Mouse (Mus musculus) embryonic facial prominence, embryonic 15.5 days (tissue): ENCODE measurements around the gene E2f4. TPM values are rescaled to one million over a fixed set of nuclear protein-coding genes. Genes with fewer than 3 reads are reported as not detected.
A peak's percentile ranks its signal among the peaks of the same experiment; 100 is the strongest.

ENCODE experiments used
- ATAC-seq: fragments of 200-750 bp; cut with Nextera tagmentation; 2 replicates; pipeline ENCODE4 v1.8.0; 2017; ENCODE audit warnings: low read depth, moderate TSS enrichment; ENCODE audit not compliant: insufficient number of reproducible peaks, low FRiP score, low TSS enrichment
- H3K27ac ChIP-seq: fragments of 300-500 bp; sonication (generic); replicated peaks from 2 replicates; pipeline ENCODE4 v1.5.1; 2015; ENCODE audit warnings: mild to moderate bottlenecking, inconsistent platforms
- H3K27me3 ChIP-seq: fragments of 300-500 bp; sonication (generic); 2 replicates; pipeline ENCODE4 v1.6.1; 2015; ENCODE audit warnings: inconsistent platforms
- H3K36me3 ChIP-seq: fragments of 300-500 bp; sonication (generic); 2 replicates; pipeline ENCODE4 v1.6.1; 2015; ENCODE audit warnings: mild to moderate bottlenecking, inconsistent platforms
- H3K4me1 ChIP-seq: fragments of 300-500 bp; sonication (generic); 2 replicates; pipeline ENCODE4 v1.6.1; 2015; ENCODE audit warnings: inconsistent platforms
- H3K4me2 ChIP-seq: fragments of 300-500 bp; sonication (generic); replicated peaks from 2 replicates; pipeline ENCODE4 v1.6.1; 2015; ENCODE audit warnings: mild to moderate bottlenecking, inconsistent platforms
- H3K4me3 ChIP-seq: fragments of 300-500 bp; sonication (generic); replicated peaks from 2 replicates; pipeline ENCODE4 v1.5.1; 2015; ENCODE audit warnings: mild to moderate bottlenecking, inconsistent platforms
- H3K9ac ChIP-seq: fragments of 300-500 bp; sonication (generic); 2 replicates; pipeline ENCODE4 v1.6.1; 2015; ENCODE audit warnings: inconsistent platforms
- H3K9me3 ChIP-seq: fragments of 300-500 bp; sonication (generic); replicated peaks from 2 replicates; pipeline ENCODE4 v1.6.1; 2016; ENCODE audit warnings: inconsistent platforms
- WGBS: fragments of 180-500 bp; shearing (Covaris S2); methylation state at CpG from one replicate; pipeline ENCODE4 v1.1.7; 2015; 5-methylcytosine and 5-hydroxymethylcytosine counted together
- polyA plus RNA-seq: library from polyadenylated mRNA; unstranded; fragments of >200 nt; fragmentation: Nextera tagmentation; extraction: Ambion mirVana; gene quantifications from 2 replicates; pipeline ENCODE4 v1.2.1, GENCODE M21; 2015

E2f4 gene
- polyA plus RNA-seq, 1 experiment from 2014 or later, result 79.6 TPM

- H3K4me2 ChIP-seq, result no peak overlapping the region
- WGBS, result 71% methylated on average over 8 of the region's 8 CpGs
- no peak overlapping the region for H3K4me3 ChIP-seq
- ATAC-seq, result no peak
- no peaks in the 10 kb centered on the region for H3K9me3 ChIP-seq
- H3K27me3 ChIP-seq, result no peaks in the 10 kb centered on the region
- no peak overlapping the region for H3K27ac ChIP-seq
- peaks cover 58% of the 10 kb centered on the region for H3K4me1 ChIP-seq
- no peak overlapping the region for H3K9ac ChIP-seq
- H3K36me3 ChIP-seq, result no peaks in the 10 kb centered on the region
These were observed 46.5 kb downstream of the E2f4 start for GRCm38 (mm10) chr8:105343791-105344574.

GRCm38 (mm10) chr8:105345061-105345975, 47.9 kb downstream of the E2f4 start:
- Histone ChIP-seq H3K4me1 (peaks cover 65% of the 10 kb centered on the region), H3K9me3 (no peaks in the 10 kb centered on the region), H3K27me3 (no peaks in the 10 kb centered on the region), H3K36me3 (no peaks in the 10 kb centered on the region), H3K27ac (peak overlapping the region; percentile 44; the same call in 1 of the 2 replicates), H3K4me3 (no peak overlapping the region; the same call in 1 of the 2 replicates), H3K9ac (no peak overlapping the region), H3K4me2 (no peak overlapping the region; the same call in 1 of the 2 replicates)
- ATAC-seq, result no peak
- 39% methylated on average over 7 of the region's 7 CpGs for WGBS

GRCm38 (mm10) chr8:105346611-105347427, 49.4 kb downstream of the E2f4 start:
- H3K27me3 ChIP-seq, result no peaks in the 10 kb centered on the region
- 1% methylated on average over 34 of the region's 34 CpGs for WGBS
- peak overlapping the region; percentile 88 for H3K27ac ChIP-seq
- peaks cover 58% of the 10 kb centered on the region for H3K4me1 ChIP-seq
- ATAC-seq, result no peak
- peak overlapping the region; percentile 98 for H3K4me2 ChIP-seq
- no peaks in the 10 kb centered on the region for H3K9me3 ChIP-seq
- no peaks in the 10 kb centered on the region for H3K36me3 ChIP-seq
- peak overlapping the region; percentile 62 for H3K9ac ChIP-seq
- peak overlapping the region; percentile 70 for H3K4me3 ChIP-seq

GRCm38 (mm10) chr8:105347428-105348221, 50.2 kb downstream of the E2f4 start, which contains the start of gene Fhod1:
Gene Fhod1 (minus strand): TSS chr8:105347953.
- Histone ChIP-seq H3K27ac (peak within 1 kb of the TSS; percentile 88), H3K4me3 (peak within 1 kb of the TSS; percentile 70), H3K9me3 (no peaks in the 10 kb centered on the region), H3K4me2 (peak within 1 kb of the TSS; percentile 98), H3K36me3 (no peaks in the 10 kb centered on the region), H3K4me1 (peaks cover 56% of the 10 kb centered on the region), H3K9ac (peak within 1 kb of the TSS; percentile 62), H3K27me3 (no peaks in the 10 kb centered on the region)
- ATAC-seq, result peak; percentile 89
- WGBS, result under 1% methylated on average over 53 of the region's 53 CpGs

- Histone ChIP-seq H3K27me3 (no peaks in the 10 kb centered on the region), H3K27ac (peak within 1 kb of the TSS; percentile 88), H3K4me2 (peak within 1 kb of the TSS; percentile 98), H3K36me3 (no peaks in the 10 kb centered on the region), H3K4me3 (peak within 1 kb of the TSS; percentile 70), H3K4me1 (peaks cover 56% of the 10 kb centered on the region), H3K9me3 (no peaks in the 10 kb centered on the region), H3K9ac (peak within 1 kb of the TSS; percentile 62)
- ATAC-seq, result no peak
- WGBS, result 0% methylated on average over 34 of the region's 34 CpGs
These were observed 51.1 kb downstream of the E2f4 start, which contains the start of gene Slc9a5 for GRCm38 (mm10) chr8:105348450-105349095. Gene Slc9a5 (plus strand): TSS chr8:105348843.

GRCm38 (mm10) chr8:105349096-105349771, 51.8 kb downstream of the E2f4 start:
- Histone ChIP-seq H3K9ac (peak overlapping the region; percentile 37), H3K4me2 (peak overlapping the region; percentile 98), H3K27ac (peak overlapping the region; percentile 65; the same call in 1 of the 2 replicates), H3K4me3 (peak overlapping the region; percentile 70), H3K9me3 (no peaks in the 10 kb centered on the region), H3K27me3 (no peaks in the 10 kb centered on the region), H3K36me3 (no peaks in the 10 kb centered on the region), H3K4me1 (peaks cover 55% of the 10 kb centered on the region)
- under 1% methylated on average over 43 of the region's 48 CpGs for WGBS
- no peak for ATAC-seq

GRCm38 (mm10) chr8:105350186-105350585, 52.7 kb downstream of the E2f4 start:
- Histone ChIP-seq H3K4me2 (peak overlapping the region; percentile 98), H3K4me1 (peaks cover 46% of the 10 kb centered on the region), H3K36me3 (no peaks in the 10 kb centered on the region), H3K27me3 (no peaks in the 10 kb centered on the region), H3K27ac (no peak overlapping the region), H3K4me3 (peak overlapping the region; percentile 70), H3K9ac (no peak overlapping the region), H3K9me3 (no peaks in the 10 kb centered on the region)
- ATAC-seq, result no peak
- 32% methylated on average over 7 of the region's 7 CpGs for WGBS

GRCm38 (mm10) chr8:105353583-105354135, 56.2 kb downstream of the E2f4 start:
- ATAC-seq, result no peak
- no peak overlapping the region for H3K4me3 ChIP-seq
- H3K4me2 ChIP-seq, result no peak overlapping the region
- H3K9me3 ChIP-seq, result no peaks in the 10 kb centered on the region
- H3K36me3 ChIP-seq, result no peaks in the 10 kb centered on the region
- H3K27ac ChIP-seq, result no peak overlapping the region
- no peaks in the 10 kb centered on the region for H3K27me3 ChIP-seq
- peaks cover 18% of the 10 kb centered on the region for H3K4me1 ChIP-seq
- no peak overlapping the region for H3K9ac ChIP-seq
- 76% methylated on average over 8 of the region's 8 CpGs for WGBS

GRCm38 (mm10) chr8:105354549-105354948, 57.1 kb downstream of the E2f4 start:
- Histone ChIP-seq H3K9me3 (no peaks in the 10 kb centered on the region), H3K9ac (no peak overlapping the region), H3K4me2 (no peak overlapping the region), H3K27me3 (no peaks in the 10 kb centered on the region), H3K4me1 (peaks cover 11% of the 10 kb centered on the region; the same call in 1 of the 2 replicates), H3K27ac (no peak overlapping the region), H3K36me3 (no peaks in the 10 kb centered on the region), H3K4me3 (no peak overlapping the region)
- WGBS, result 92% methylated on average over 4 of the region's 4 CpGs
- no peak for ATAC-seq
